Mouse (Mus musculus): Measurements from ENCODE around the gene Lelp1.

The Lelp1 gene

GRCm38 (mm10) chr3:92142644-92143043 lies at the start of gene Lelp1:
TSS of gene Lelp1 (minus strand) at chr3:92142744.
- no peak for DNase-seq

- no peak for DNase-seq
These were observed 34.3 kb upstream of the Lelp1 start for GRCm38 (mm10) chr3:92176880-92177279.

GRCm38 (mm10) chr3:92169847-92170246 lies 27.3 kb upstream of the Lelp1 start:
- no peak for DNase-seq

- peak in 1 of 2 experiments; percentile 6 for DNase-seq
These were observed 10.8 kb upstream of the Lelp1 start for GRCm38 (mm10) chr3:92153322-92153721.

- no peak for DNase-seq
These were observed 8.2 kb upstream of the Lelp1 start for GRCm38 (mm10) chr3:92150631-92151277.

- no peak for DNase-seq
These were observed 5.4 kb upstream of the Lelp1 start for GRCm38 (mm10) chr3:92147913-92148312.

GRCm38 (mm10) chr3:92147420-92147819 lies 4.9 kb upstream of the Lelp1 start:
- DNase-seq, result no peak

GRCm38 (mm10) chr3:92123847-92124246 lies 18.7 kb downstream of the Lelp1 start, which contains the start of gene Prr9:
TSS of gene Prr9 (minus strand) at chr3:92123947.
- no peak for DNase-seq

GRCm38 (mm10) chr3:92120902-92121301 lies 21.6 kb downstream of the Lelp1 start:
- no peak for DNase-seq

- no peak for DNase-seq
These were observed 24.6 kb downstream of the Lelp1 start for GRCm38 (mm10) chr3:92117930-92118329.

- no peak for DNase-seq
These were observed 31.0 kb downstream of the Lelp1 start for GRCm38 (mm10) chr3:92111526-92111925.

- no peak for DNase-seq
These were observed 31.8 kb downstream of the Lelp1 start for GRCm38 (mm10) chr3:92110790-92111189.

GRCm38 (mm10) chr3:92106582-92106981 lies 36.0 kb downstream of the Lelp1 start:
- DNase-seq, result no peak
